Mouse (Mus musculus) mouse trophoblast stem cell (cell line): ENCODE results near the gene Olfr558.

Experiments
- in situ Hi-C, 2 experiments: fragments of 300-500 bp; cut with MseI, MboI; formaldehyde crosslinking; loops; 2 replicates in 1 of 2; 3 replicates in 1 of 2; pipeline ENCODE4 v1.15.1; 2025

Olfr558 gene

DNA sequence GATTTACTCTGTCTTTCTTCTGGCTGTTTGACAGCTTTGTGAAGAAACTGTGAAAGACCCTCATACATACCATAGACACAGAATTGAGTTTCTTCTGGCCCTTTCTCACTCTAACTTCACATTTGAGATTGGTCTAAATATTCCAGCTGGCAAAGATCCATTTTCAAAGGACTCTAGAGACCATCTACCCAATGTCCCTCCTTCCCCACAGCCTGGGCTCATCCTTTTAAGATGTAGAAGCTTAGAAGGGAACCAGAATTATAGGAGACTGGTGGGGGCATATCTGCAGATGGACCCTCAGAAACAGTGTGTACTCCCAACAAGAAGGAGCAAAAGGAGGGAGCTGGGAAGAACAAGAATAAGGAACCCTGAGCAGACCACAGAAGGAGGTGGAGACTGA is at the start of gene Olfr558:
Olfr558 (plus strand) TSS at position 301 of the 400 bp plus-strand sequence.
- in situ Hi-C loops: no loop called here

GRCm38 (mm10) chr7:102658523-102658922 is 43.5 kb upstream of the Olfr558 start, which contains the start of gene Olfr555:
Gene Olfr555, plus strand, starts transcription at chr7:102658823.
- in situ Hi-C loops: no loop called here

- in situ Hi-C loops: loop anchor here in 1 of 2 experiments (10.0 kb wide), 1 partner anchor 250 kb away; the partner anchor contains the start of gene Olfr571
These were observed 37.4 kb upstream of the Olfr558 start, which contains the start of gene Olfr556 for GRCm38 (mm10) chr7:102664599-102664998. Gene Olfr556, plus strand, starts transcription at chr7:102664899.

DNA sequence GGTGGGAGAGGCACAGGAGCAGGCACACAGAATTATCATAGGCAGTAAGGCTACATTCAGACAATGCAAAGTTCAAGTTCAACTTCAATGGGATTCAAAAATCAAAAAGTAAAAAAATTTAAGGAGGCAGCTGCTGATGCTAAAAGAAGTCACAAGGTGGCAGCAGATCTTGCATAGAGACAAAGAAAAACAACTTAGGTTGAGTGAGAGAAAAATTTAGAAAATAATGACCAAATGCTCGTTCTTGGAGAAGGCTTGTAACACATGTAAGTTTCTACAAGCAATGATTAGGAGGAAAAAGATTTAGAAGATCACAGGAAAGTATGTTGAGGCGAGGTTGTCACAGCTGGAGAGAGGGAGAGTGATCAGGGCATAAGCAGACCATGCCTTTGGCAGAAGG is 36.6 kb upstream of the Olfr558 start:
- in situ Hi-C loops: loop anchor here in 1 of 2 experiments (10.0 kb wide), 1 partner anchor 249 kb away; the partner anchor contains the start of gene Olfr571

DNA sequence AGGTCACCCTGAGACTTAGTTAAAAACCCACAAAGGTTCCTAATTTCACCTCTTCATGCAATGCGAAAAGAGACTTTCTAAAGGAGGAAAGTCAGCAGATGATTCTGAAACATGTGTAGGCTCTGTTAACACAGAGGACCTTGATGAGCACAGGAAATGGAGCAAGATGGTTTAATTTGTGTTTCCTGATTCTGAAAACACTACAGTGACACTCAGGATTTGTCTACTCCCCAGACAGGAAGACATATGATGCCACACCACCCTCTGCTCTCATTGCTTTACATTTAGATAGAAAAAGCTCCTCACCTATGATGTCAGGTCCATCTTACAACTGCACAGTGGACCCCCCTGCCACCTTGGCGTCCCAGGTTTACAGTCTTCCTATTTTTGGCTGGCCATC is 25.8 kb upstream of the Olfr558 start:
- in situ Hi-C loops: no loop called here

- in situ Hi-C loops: no loop called here
These were observed 20.1 kb upstream of the Olfr558 start for GRCm38 (mm10) chr7:102681916-102682315.

GRCm38 (mm10) chr7:102686944-102687501 is 15.0 kb upstream of the Olfr558 start, which contains the start of gene Trim68:
Gene Trim68, minus strand, starts transcription at chr7:102687327.
- in situ Hi-C loops: no loop called here

DNA sequence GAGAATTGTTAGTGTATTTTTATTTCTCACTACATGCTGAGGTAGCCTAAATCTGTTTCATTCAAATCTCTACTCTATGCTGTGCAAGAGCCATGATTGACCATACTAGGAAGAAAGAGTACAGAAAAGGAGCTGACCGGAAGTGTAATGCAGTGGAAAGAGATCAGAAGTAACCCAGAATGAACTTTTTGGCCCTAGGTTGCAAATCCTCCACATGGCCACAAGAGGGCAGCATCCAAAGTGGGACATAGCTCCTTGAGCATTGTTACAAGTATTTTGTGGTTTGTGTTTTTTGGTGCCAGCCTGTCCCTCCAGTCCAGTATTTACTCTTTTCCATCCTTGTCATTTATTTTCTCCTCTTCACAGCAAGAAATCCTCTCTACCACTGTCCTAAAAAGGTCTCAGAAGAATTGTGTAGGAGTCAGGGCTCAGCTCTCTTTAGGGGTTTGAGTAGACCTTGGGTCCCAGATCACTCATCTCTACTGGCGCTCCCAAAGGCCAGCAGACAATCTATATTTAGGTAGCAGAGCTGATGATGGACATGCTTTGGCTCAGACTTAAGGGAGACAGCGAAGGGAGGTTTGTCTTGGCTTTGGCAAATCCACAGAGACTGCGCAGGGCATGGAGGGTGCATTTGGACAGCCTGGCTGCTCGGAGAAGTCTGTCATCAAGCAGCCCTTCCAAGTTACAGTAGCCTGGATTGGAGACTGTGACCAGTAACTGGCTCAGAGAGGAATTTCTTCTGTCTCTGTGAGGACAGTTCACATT is 6.5 kb upstream of the Olfr558 start, which contains the start of gene Olfr557:
Olfr557 (plus strand) TSS at position 553 of the 768 bp plus-strand sequence.
- in situ Hi-C loops: loop anchor here (10.0 kb wide), 1 partner anchor 219 kb away; the partner anchor contains the start of gene Olfr571 (in 2 of the 2)

DNA sequence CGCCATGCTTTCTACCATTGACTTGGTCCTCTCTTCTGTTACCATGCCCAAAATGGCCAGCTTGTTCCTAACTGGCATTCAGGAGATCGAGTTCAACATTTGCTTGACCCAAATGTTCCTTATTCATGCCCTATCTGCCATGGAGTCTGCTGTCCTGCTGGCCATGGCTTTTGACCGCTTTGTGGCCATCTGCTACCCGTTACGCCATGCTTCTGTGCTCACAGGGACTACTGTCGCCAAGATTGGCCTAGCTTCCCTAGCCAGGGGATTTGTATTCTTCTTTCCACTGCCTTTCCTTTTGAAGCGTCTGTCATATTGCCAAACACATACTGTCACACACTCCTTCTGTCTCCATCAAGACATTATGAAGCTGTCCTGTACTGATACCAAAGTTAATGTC is 3.6 kb upstream of the Olfr558 start:
- in situ Hi-C loops: loop anchor here (10.0 kb wide), 1 partner anchor 216 kb away; the partner anchor contains the start of gene Olfr571 (in 2 of the 2)

DNA sequence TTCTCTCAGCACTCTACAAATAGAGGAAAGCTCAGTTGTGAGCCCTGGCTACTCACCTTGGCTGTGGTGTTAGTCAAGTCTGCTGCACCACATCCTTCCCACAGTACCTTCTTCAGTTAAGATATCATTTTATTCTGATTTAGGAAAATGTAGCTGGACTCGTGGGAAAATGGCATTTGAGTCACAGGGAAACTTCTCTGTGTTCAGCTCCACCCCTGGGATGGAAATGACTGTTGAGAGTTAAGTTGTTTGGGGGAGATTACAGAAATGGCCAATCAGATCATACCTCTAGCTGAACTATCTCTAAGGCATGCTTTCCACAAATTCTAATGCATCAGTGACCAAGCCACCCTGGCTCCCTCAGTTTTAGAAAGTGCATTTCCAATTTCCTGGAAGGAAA is 17.0 kb downstream of the Olfr558 start, which contains the start of gene Olfr33:
Olfr33 (minus strand) TSS at position 101 of the 400 bp plus-strand sequence.
- in situ Hi-C loops: no loop called here

- in situ Hi-C loops: no loop called here
These were observed 25.4 kb downstream of the Olfr558 start, which contains the start of gene Olfr559 for GRCm38 (mm10) chr7:102727391-102727790. Gene Olfr559, minus strand, starts transcription at chr7:102727491.

- in situ Hi-C loops: no loop called here
These were observed 31.8 kb downstream of the Olfr558 start for GRCm38 (mm10) chr7:102733793-102734192.

DNA sequence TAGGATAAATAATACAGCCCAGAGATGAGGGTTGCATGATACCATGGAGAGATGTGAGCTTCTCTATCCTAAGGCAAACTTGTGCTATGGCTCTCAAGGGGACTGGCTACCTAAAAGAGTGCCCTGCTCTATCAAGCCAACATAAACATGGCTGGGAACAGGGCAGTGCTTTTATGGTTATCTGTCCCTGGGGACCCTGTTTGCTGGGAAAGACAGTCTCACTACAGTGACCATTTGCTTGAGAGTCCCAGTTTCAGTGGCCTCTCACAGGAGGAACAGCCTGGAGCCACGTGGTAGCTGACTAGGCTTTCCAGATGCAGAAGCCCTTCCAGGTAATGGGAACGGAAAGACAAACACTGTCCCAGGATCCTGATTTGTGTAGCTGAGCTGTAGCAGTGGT is 35.7 kb downstream of the Olfr558 start:
- in situ Hi-C loops: no loop called here

GRCm38 (mm10) chr7:102752086-102752485 is 50.1 kb downstream of the Olfr558 start:
- in situ Hi-C loops: no loop called here

GRCm38 (mm10) chr7:102759266-102759665 is 57.3 kb downstream of the Olfr558 start, which contains the start of the genes Olfr560 and Olfr78:
Gene Olfr560, minus strand, starts transcription at chr7:102759366.
Gene Olfr78, minus strand, starts transcription at chr7:102759471.
- in situ Hi-C loops: no loop called here
